Mouse (Mus musculus): Measurements from ENCODE around the gene Rcan1. TPM values are rescaled to one million over a fixed set of nuclear protein-coding genes. Genes with fewer than 3 reads are reported as not detected.
A peak's percentile ranks its signal among the peaks of the same experiment; 100 is the strongest.

Rcan1 gene
- polyA plus RNA-seq, 2 experiments: 28.2 to 38.0 TPM

GRCm38 (mm10) chr16:92511773-92512391, 41.2 kb upstream of the Rcan1 start:
- Histone ChIP-seq H3K36me3 (ENCODE audit: control insufficient read depth, insufficient read depth, low read length) (no peaks in the 10 kb centered on the region), H3K4me1 (ENCODE audit: control insufficient read depth, insufficient read depth, low read length) (no peaks in the 10 kb centered on the region; the same call in 1 of the 2 replicates), H3K4me3 (replicated peaks; ENCODE audit: low read length) (no peak overlapping the region), H3K27me3 (ENCODE audit: control insufficient read depth, insufficient read depth, low read length) (no peaks in the 10 kb centered on the region), H3K27ac (replicated peaks; ENCODE audit: low read depth, low read length) (no peak overlapping the region), H3K9ac (ENCODE audit: low read depth, low read length, severe bottlenecking) (no peak overlapping the region), H3K4me2 (replicated peaks; ENCODE audit: low read depth, low read length, severe bottlenecking) (no peak overlapping the region), H3K9me3 (ENCODE audit: control insufficient read depth, low read length) (no peaks in the 10 kb centered on the region)
- TF ChIP-seq POLR2A (IDR thresholded peaks at IDR 0.05; ENCODE audit: borderline replicate concordance, extremely low read depth, insufficient read depth, insufficient read length): no peak
- DNase-seq (ENCODE audit: low spot score) (no peak), ATAC-seq (ENCODE audit: low FRiP score, low read depth) (no peak)
- WGBS: 62% methylated on average over 5 of the region's 5 CpGs

- Histone ChIP-seq H3K4me2 (replicated peaks; ENCODE audit: low read depth, low read length, severe bottlenecking) (no peak overlapping the region), H3K9me3 (ENCODE audit: control insufficient read depth, low read length) (no peaks in the 10 kb centered on the region), H3K4me1 (ENCODE audit: control insufficient read depth, insufficient read depth, low read length) (no peaks in the 10 kb centered on the region; the same call in 1 of the 2 replicates), H3K27me3 (ENCODE audit: control insufficient read depth, insufficient read depth, low read length) (no peaks in the 10 kb centered on the region), H3K9ac (ENCODE audit: low read depth, low read length, severe bottlenecking) (no peak overlapping the region), H3K4me3 (replicated peaks; ENCODE audit: low read length) (no peak overlapping the region), H3K27ac (replicated peaks; ENCODE audit: low read depth, low read length) (no peak overlapping the region), H3K36me3 (ENCODE audit: control insufficient read depth, insufficient read depth, low read length) (no peaks in the 10 kb centered on the region)
- ATAC-seq (ENCODE audit: low FRiP score, low read depth) (no peak), DNase-seq (ENCODE audit: low spot score) (peak; percentile 41)
- no peak for TF ChIP-seq POLR2A (IDR thresholded peaks at IDR 0.05; ENCODE audit: borderline replicate concordance, extremely low read depth, insufficient read depth, insufficient read length)
- WGBS: 49% methylated on average over 13 of the region's 13 CpGs
Observed at GRCm38 (mm10) chr16:92510835-92511772, 40.4 kb upstream of the Rcan1 start.

GRCm38 (mm10) chr16:92507573-92507972, 36.9 kb upstream of the Rcan1 start:
- no peak for DNase-seq (ENCODE audit: low spot score)
- H3K36me3 ChIP-seq (ENCODE audit: control insufficient read depth, insufficient read depth, low read length): no peaks in the 10 kb centered on the region
- WGBS: 79% methylated on average over 4 of the region's 4 CpGs
- no peaks in the 10 kb centered on the region for H3K9me3 ChIP-seq (ENCODE audit: control insufficient read depth, low read length)
- no peak overlapping the region for H3K4me2 ChIP-seq (replicated peaks; ENCODE audit: low read depth, low read length, severe bottlenecking)
- H3K27me3 ChIP-seq (ENCODE audit: control insufficient read depth, insufficient read depth, low read length): no peaks in the 10 kb centered on the region
- ATAC-seq (ENCODE audit: low FRiP score, low read depth): no peak
- no peak overlapping the region for H3K27ac ChIP-seq (replicated peaks; ENCODE audit: low read depth, low read length)
- H3K9ac ChIP-seq (ENCODE audit: low read depth, low read length, severe bottlenecking): no peak overlapping the region
- no peak for TF ChIP-seq POLR2A (IDR thresholded peaks at IDR 0.05; ENCODE audit: borderline replicate concordance, extremely low read depth, insufficient read depth, insufficient read length)
- H3K4me1 ChIP-seq (ENCODE audit: control insufficient read depth, insufficient read depth, low read length): no peaks in the 10 kb centered on the region; the same call in 1 of the 2 replicates
- H3K4me3 ChIP-seq (replicated peaks; ENCODE audit: low read length): no peak overlapping the region

- 69% methylated on average over 5 of the region's 5 CpGs for WGBS
- peaks cover 8% of the 10 kb centered on the region; the same call in 1 of the 2 replicates for H3K4me1 ChIP-seq (ENCODE audit: control insufficient read depth, insufficient read depth, low read length)
- TF ChIP-seq POLR2A (IDR thresholded peaks at IDR 0.05; ENCODE audit: borderline replicate concordance, extremely low read depth, insufficient read depth, insufficient read length): no peak
Observed at GRCm38 (mm10) chr16:92503105-92503504, 32.4 kb upstream of the Rcan1 start.

GRCm38 (mm10) chr16:92500534-92500933, 29.9 kb upstream of the Rcan1 start:
- 79% methylated on average over 8 of the region's 8 CpGs for WGBS
- ATAC-seq (ENCODE audit: low FRiP score, low read depth): no peak

More at GRCm38 (mm10) chr16:92503105-92503504, 32.4 kb upstream of the Rcan1 start:
- Histone ChIP-seq H3K27me3 (ENCODE audit: control insufficient read depth, insufficient read depth, low read length) (peaks cover 26% of the 10 kb centered on the region), H3K9me3 (ENCODE audit: control insufficient read depth, low read length) (no peaks in the 10 kb centered on the region), H3K9ac (ENCODE audit: low read depth, low read length, severe bottlenecking) (no peak overlapping the region), H3K4me2 (replicated peaks; ENCODE audit: low read depth, low read length, severe bottlenecking) (no peak overlapping the region), H3K4me3 (replicated peaks; ENCODE audit: low read length) (no peak overlapping the region), H3K27ac (replicated peaks; ENCODE audit: low read depth, low read length) (no peak overlapping the region), H3K36me3 (ENCODE audit: control insufficient read depth, insufficient read depth, low read length) (no peaks in the 10 kb centered on the region)
- DNase-seq (ENCODE audit: low spot score) (no peak), ATAC-seq (ENCODE audit: low FRiP score, low read depth) (no peak)

More at GRCm38 (mm10) chr16:92500534-92500933, 29.9 kb upstream of the Rcan1 start:
- Histone ChIP-seq H3K9ac (ENCODE audit: low read depth, low read length, severe bottlenecking) (no peak overlapping the region), H3K9me3 (ENCODE audit: control insufficient read depth, low read length) (no peaks in the 10 kb centered on the region), H3K4me1 (ENCODE audit: control insufficient read depth, insufficient read depth, low read length) (peaks cover 15% of the 10 kb centered on the region), H3K4me2 (replicated peaks; ENCODE audit: low read depth, low read length, severe bottlenecking) (no peak overlapping the region), H3K36me3 (ENCODE audit: control insufficient read depth, insufficient read depth, low read length) (no peaks in the 10 kb centered on the region), H3K4me3 (replicated peaks; ENCODE audit: low read length) (no peak overlapping the region), H3K27ac (replicated peaks; ENCODE audit: low read depth, low read length) (no peak overlapping the region), H3K27me3 (ENCODE audit: control insufficient read depth, insufficient read depth, low read length) (peaks cover 30% of the 10 kb centered on the region)
- no peak for DNase-seq (ENCODE audit: low spot score)
- TF ChIP-seq POLR2A (IDR thresholded peaks at IDR 0.05; ENCODE audit: borderline replicate concordance, extremely low read depth, insufficient read depth, insufficient read length): no peak
